ENCODE assay signal across 30 mouse cellular contexts in genomic region chr7:25862365-25862764, GRCm38 (mm10). TPM values are rescaled to one million over a fixed set of nuclear protein-coding genes. Genes with fewer than 3 reads are reported as not detected.
DNase-seq lines count a peak whose midpoint lies in the region; ATAC-seq and TF ChIP-seq lines count a peak whose summit lies in the region.
"Had no signal": no experiment of that assay in that cellular context is flagged by ENCODE, and none has a peak within 500 bp of the region (broad histone marks: within the 10 kb centered on the region; RNA-seq: fewer than 3 reads in every experiment).

No protein-coding gene starts in this region.

- no peaks in the 10 kb centered on the region for H3K4me1 ChIP-seq in kidney, embryonic 14.5 days (ENCODE audit: control insufficient read depth, insufficient read depth, low read length)
- H3K4me1 ChIP-seq in liver, embryonic 11.5 days (replicated peaks; ENCODE audit: control insufficient read depth, insufficient read depth, low read length): no peaks in the 10 kb centered on the region
- H3K4me1 ChIP-seq in liver, embryonic 12.5 days: no peaks in the 10 kb centered on the region
- H3K4me1 ChIP-seq in liver, postnatal 0 days (ENCODE audit: insufficient read depth): no peaks in the 10 kb centered on the region
- H3K4me1 ChIP-seq: embryonic facial prominence, embryonic 12.5 days; embryonic facial prominence, embryonic 15.5 days; heart, embryonic 10.5 days; heart, embryonic 13.5 days; hindbrain, embryonic 15.5 days had no signal

- ATAC-seq in kidney, embryonic 14.5 days (ENCODE audit: low FRiP score, low TSS enrichment): no peak
- ATAC-seq in liver, embryonic 11.5 days (replicated peaks; ENCODE audit: low FRiP score): 0 out of 2 replicates have a peak, but pooled peaks have one; percentile 15
- no peak for ATAC-seq in liver, embryonic 12.5 days
- ATAC-seq in liver, postnatal 0 days: peak; percentile 91
- ATAC-seq: CD4-positive, CD25-positive, alpha-beta regulatory T cell, adult 4 months; forebrain, embryonic 14.5 days had no signal

- no peak overlapping the region for H3K27ac ChIP-seq in kidney, embryonic 14.5 days (ENCODE audit: low read depth, low read length)
- no peak overlapping the region for H3K27ac ChIP-seq in liver, embryonic 11.5 days (ENCODE audit: low read depth, low read length)
- no peak overlapping the region for H3K27ac ChIP-seq in liver, embryonic 12.5 days
- no peak overlapping the region for H3K27ac ChIP-seq in liver, postnatal 0 days (ENCODE audit: low read depth)
- H3K27ac ChIP-seq: embryonic facial prominence, embryonic 12.5 days; embryonic facial prominence, embryonic 15.5 days; gastrocnemius, adult 2 months; heart, adult 2 months; heart, embryonic 10.5 days; heart, embryonic 13.5 days; hindbrain, embryonic 12.5 days; hindbrain, embryonic 15.5 days had no signal

- peak; percentile 17 for DNase-seq in kidney, adult 11 months
- no peak for DNase-seq in liver, embryonic 11.5 days (ENCODE audit: low spot score)
- DNase-seq in liver, postnatal 0 days: no peak
- DNase-seq in gastrocnemius, adult 18-20 months (ENCODE audit: low spot score): no peak
- DNase-seq: adrenal gland, adult 2 months; adrenal gland, postnatal 14 days; cerebellum, adult 11 months; cerebellum, adult 2 months; cerebellum, adult 9-11 months; cerebellum, postnatal 25 days; gastrocnemius, adult 2 months; gastrocnemius, postnatal 14 days; heart, adult 2 months; heart, postnatal 14 days had no signal

- H3K4me2 ChIP-seq in kidney, embryonic 14.5 days (replicated peaks; ENCODE audit: low read depth, low read length): no peak overlapping the region
- no peak overlapping the region for H3K4me2 ChIP-seq in liver, embryonic 11.5 days
- H3K4me2 ChIP-seq in liver, embryonic 12.5 days: no peak overlapping the region
- no peak overlapping the region for H3K4me2 ChIP-seq in liver, postnatal 0 days (ENCODE audit: low read depth, low read length)
- H3K4me2 ChIP-seq: embryonic facial prominence, embryonic 12.5 days; embryonic facial prominence, embryonic 15.5 days; heart, embryonic 13.5 days; hindbrain, embryonic 12.5 days; hindbrain, embryonic 15.5 days had no signal

- TF ChIP-seq CTCF in liver, postnatal 0 days (IDR thresholded peaks at IDR 0.05; ENCODE audit: low read depth): no peak

- no peaks in the 10 kb centered on the region for H3K36me3 ChIP-seq in kidney, embryonic 14.5 days (ENCODE audit: control insufficient read depth, insufficient read depth, low read length)
- no peaks in the 10 kb centered on the region for H3K36me3 ChIP-seq in liver, embryonic 11.5 days (ENCODE audit: control insufficient read depth, insufficient read depth, low read length)
- H3K36me3 ChIP-seq in liver, embryonic 12.5 days: no peaks in the 10 kb centered on the region
- H3K36me3 ChIP-seq in liver, postnatal 0 days (replicated peaks; ENCODE audit: insufficient read depth, low read length): no peaks in the 10 kb centered on the region
- H3K36me3 ChIP-seq: embryonic facial prominence, embryonic 12.5 days; embryonic facial prominence, embryonic 15.5 days; heart, embryonic 10.5 days; heart, embryonic 13.5 days; hindbrain, embryonic 12.5 days; hindbrain, embryonic 15.5 days had no signal

- no peak overlapping the region for H3K4me3 ChIP-seq in kidney, embryonic 14.5 days (ENCODE audit: low read length)
- no peak overlapping the region for H3K4me3 ChIP-seq in liver, embryonic 11.5 days (ENCODE audit: low read depth, low read length)
- no peak overlapping the region for H3K4me3 ChIP-seq in liver, embryonic 12.5 days
- no peak overlapping the region for H3K4me3 ChIP-seq in liver, postnatal 0 days (ENCODE audit: low read depth, low read length)
- H3K4me3 ChIP-seq: embryonic facial prominence, embryonic 12.5 days; embryonic facial prominence, embryonic 15.5 days; gastrocnemius, adult 2 months; heart, adult 2 months; heart, embryonic 10.5 days; heart, embryonic 13.5 days; hindbrain, embryonic 12.5 days; hindbrain, embryonic 15.5 days had no signal

- no peak for TF ChIP-seq EP300 in liver, postnatal 0 days (IDR thresholded peaks at IDR 0.05; ENCODE audit: low read depth)

- 76% methylated on average over 2 of the region's 2 CpGs for WGBS in kidney, embryonic 14.5 days
- 28% methylated on average over 2 of the region's 2 CpGs for WGBS in liver, embryonic 11.5 days
- 36% methylated on average over 2 of the region's 2 CpGs for WGBS in liver, embryonic 12.5 days (ENCODE audit: insufficient replicate concordance)
- 48% methylated on average over 2 of the region's 2 CpGs for WGBS in liver, postnatal 0 days (ENCODE audit: insufficient replicate concordance)

- no peak overlapping the region for H3K9ac ChIP-seq in kidney, embryonic 14.5 days (ENCODE audit: low read depth, low read length)
- no peak overlapping the region for H3K9ac ChIP-seq in liver, embryonic 11.5 days (ENCODE audit: low read depth, low read length)
- H3K9ac ChIP-seq in liver, embryonic 12.5 days: no peak overlapping the region
- no peak overlapping the region for H3K9ac ChIP-seq in liver, postnatal 0 days (replicated peaks)
- H3K9ac ChIP-seq: embryonic facial prominence, embryonic 12.5 days; embryonic facial prominence, embryonic 15.5 days; heart, embryonic 13.5 days; hindbrain, embryonic 12.5 days; hindbrain, embryonic 15.5 days had no signal

- H3K27me3 ChIP-seq in kidney, embryonic 14.5 days (ENCODE audit: control insufficient read depth, insufficient read depth, low read length): no peaks in the 10 kb centered on the region
- H3K27me3 ChIP-seq in liver, embryonic 11.5 days (replicated peaks; ENCODE audit: control insufficient read depth, insufficient read depth, low read length): no peaks in the 10 kb centered on the region
- H3K27me3 ChIP-seq in liver, embryonic 12.5 days (replicated peaks): no peaks in the 10 kb centered on the region
- H3K27me3 ChIP-seq in liver, postnatal 0 days (ENCODE audit: insufficient read depth, low read length): no peaks in the 10 kb centered on the region
- H3K27me3 ChIP-seq: embryonic facial prominence, embryonic 12.5 days; embryonic facial prominence, embryonic 15.5 days; heart, embryonic 13.5 days; hindbrain, embryonic 12.5 days; hindbrain, embryonic 15.5 days had no signal

- H3K9me3 ChIP-seq in kidney, embryonic 14.5 days (ENCODE audit: control insufficient read depth, low read length): no peaks in the 10 kb centered on the region
- H3K9me3 ChIP-seq in liver, embryonic 11.5 days (ENCODE audit: control insufficient read depth, low read length): no peaks in the 10 kb centered on the region
- 0 out of 2 replicates have a peak, but pooled peaks cover 3% of the 10 kb centered on the region for H3K9me3 ChIP-seq in liver, embryonic 12.5 days (replicated peaks)
- H3K9me3 ChIP-seq in liver, postnatal 0 days (ENCODE audit: low read length): no peaks in the 10 kb centered on the region
- H3K9me3 ChIP-seq: embryonic facial prominence, embryonic 12.5 days; embryonic facial prominence, embryonic 15.5 days; heart, embryonic 10.5 days; heart, embryonic 13.5 days; hindbrain, embryonic 12.5 days; hindbrain, embryonic 15.5 days had no signal

RNA-seq across cellular contexts. Expression of gene Cyp2b10, which starts 35.1 kb away (rescaled TPM):
- not detected in 2 replicates for polyA plus RNA-seq in kidney, embryonic 14.5 days (2014; fragmentation: Nextera tagmentation; extraction: Ambion mirVana)
- polyA plus RNA-seq in liver, embryonic 11.5 days (2014; fragmentation: Nextera tagmentation; extraction: Ambion mirVana): not detected in 2 replicates
- polyA plus RNA-seq in liver, embryonic 12.5 days (2016; fragmentation: Nextera tagmentation; extraction: Ambion mirVana): 0.06 TPM in 1 of 2 replicates, not detected in the other
- polyA plus RNA-seq in liver, postnatal 0 days (2015; fragmentation: Nextera tagmentation; extraction: Ambion mirVana): 3.4 and 5.8 TPM in 2 replicates
- not detected for total RNA-seq in gastrocnemius, adult 18-20 months (2021)
- total RNA-seq: common myeloid progenitor, adult 5-6 weeks; gastrocnemius, adult 2 months; gastrocnemius, postnatal 14 days; hematopoietic stem cell, adult 5-6 weeks; MEL had no signal
- polyA plus RNA-seq: C2C12; CD4-positive, CD25-positive, alpha-beta regulatory T cell, adult 4 months; cerebellum, adult 2 months; embryonic facial prominence, embryonic 12.5 days; embryonic facial prominence, embryonic 15.5 days; forebrain, embryonic 11.5 days; forebrain, embryonic 14.5 days; heart, embryonic 10.5 days; heart, embryonic 13.5 days; heart, embryonic 16.5 days; hindbrain, embryonic 12.5 days; hindbrain, embryonic 15.5 days had no signal

RNA-seq across cellular contexts. Expression of gene Cyp2s1, which starts 45.7 kb away (rescaled TPM):
- 9.3 and 13.4 TPM in 2 replicates for polyA plus RNA-seq in kidney, embryonic 14.5 days (2014; fragmentation: Nextera tagmentation; extraction: Ambion mirVana)
- 1.4 and 2.6 TPM in 2 replicates for polyA plus RNA-seq in liver, embryonic 11.5 days (2014; fragmentation: Nextera tagmentation; extraction: Ambion mirVana)
- polyA plus RNA-seq in liver, embryonic 12.5 days (2016; fragmentation: Nextera tagmentation; extraction: Ambion mirVana): 0.62 and 0.81 TPM in 2 replicates
- 0.65 and 0.92 TPM in 2 replicates for polyA plus RNA-seq in liver, postnatal 0 days (2015; fragmentation: Nextera tagmentation; extraction: Ambion mirVana)
- under 1 TPM; 0.16 to 0.28 TPM for total RNA-seq in gastrocnemius, adult 18-20 months (2021)
- total RNA-seq: hematopoietic stem cell, adult 5-6 weeks; MEL had no signal

Comparison
In these comparisons a context has a peak if more than half of its experiments do, and no peak if none do; other contexts are left out.
1. ATAC-seq: peak in liver, embryonic 11.5 days (single experiment) and liver, postnatal 0 days (single experiment); none in kidney, embryonic 14.5 days (single experiment) and liver, embryonic 12.5 days (single experiment).